Mouse (Mus musculus): Measurements from ENCODE around the gene Ireb2. TPM values are rescaled to one million over a fixed set of nuclear protein-coding genes. Genes with fewer than 3 reads are reported as not detected.

The Ireb2 gene
- polyA plus RNA-seq, 1 experiment, result 36.4 TPM

- Histone ChIP-seq H3K27ac (ENCODE audit: insufficient read depth, low read depth, low read length) (peak overlapping the region; percentile 21; the same call in 1 of the 2 replicates), H3K4me3 (ENCODE audit: insufficient read depth, low read length) (no peak overlapping the region), H3K4me1 (ENCODE audit: control insufficient read depth, insufficient read depth, low read length) (peaks cover 4% of the 10 kb centered on the region)
- TF ChIP-seq CTCF (IDR thresholded peaks at IDR 0.05; ENCODE audit: low read depth, low read length), result no peak
- no peak for TF ChIP-seq POLR2A (IDR thresholded peaks at IDR 0.05; ENCODE audit: borderline replicate concordance, low read depth, low read length)
Observed at GRCm38 (mm10) chr9:54892111-54892510, 28.5 kb downstream of the Ireb2 start.

GRCm38 (mm10) chr9:54897097-54897496, 33.5 kb downstream of the Ireb2 start:
- Histone ChIP-seq H3K4me3 (ENCODE audit: insufficient read depth, low read length) (no peak overlapping the region), H3K4me1 (ENCODE audit: control insufficient read depth, insufficient read depth, low read length) (peaks cover under 1% of the 10 kb centered on the region), H3K27ac (ENCODE audit: insufficient read depth, low read depth, low read length) (no peak overlapping the region)
- TF ChIP-seq CTCF (IDR thresholded peaks at IDR 0.05; ENCODE audit: low read depth, low read length) (no peak), POLR2A (IDR thresholded peaks at IDR 0.05; ENCODE audit: borderline replicate concordance, low read depth, low read length) (no peak)

- H3K27ac ChIP-seq (ENCODE audit: insufficient read depth, low read depth, low read length), result no peak overlapping the region
- TF ChIP-seq POLR2A (IDR thresholded peaks at IDR 0.05; ENCODE audit: borderline replicate concordance, low read depth, low read length) (no peak), CTCF (IDR thresholded peaks at IDR 0.05; ENCODE audit: low read depth, low read length) (no peak)
Observed at GRCm38 (mm10) chr9:54909446-54909845, 45.9 kb downstream of the Ireb2 start.

GRCm38 (mm10) chr9:54915576-54915975, 52.0 kb downstream of the Ireb2 start:
- H3K4me1 ChIP-seq (ENCODE audit: control insufficient read depth, insufficient read depth, low read length), result no peaks in the 10 kb centered on the region
- no peak overlapping the region for H3K4me3 ChIP-seq (ENCODE audit: insufficient read depth, low read length)
- H3K27ac ChIP-seq (ENCODE audit: insufficient read depth, low read depth, low read length), result no peak overlapping the region
- TF ChIP-seq CTCF (IDR thresholded peaks at IDR 0.05; ENCODE audit: low read depth, low read length) (no peak), POLR2A (IDR thresholded peaks at IDR 0.05; ENCODE audit: borderline replicate concordance, low read depth, low read length) (no peak)

More at GRCm38 (mm10) chr9:54909446-54909845, 45.9 kb downstream of the Ireb2 start:
- H3K4me1 ChIP-seq (ENCODE audit: control insufficient read depth, insufficient read depth, low read length), result no peaks in the 10 kb centered on the region
- no peak overlapping the region for H3K4me3 ChIP-seq (ENCODE audit: insufficient read depth, low read length)

GRCm38 (mm10) chr9:54916401-54916800, 52.8 kb downstream of the Ireb2 start:
- peak overlapping the region; percentile 53; the same call in 1 of the 2 replicates for H3K4me3 ChIP-seq (ENCODE audit: insufficient read depth, low read length)
- H3K4me1 ChIP-seq (ENCODE audit: control insufficient read depth, insufficient read depth, low read length), result no peaks in the 10 kb centered on the region
- TF ChIP-seq CTCF (IDR thresholded peaks at IDR 0.05; ENCODE audit: low read depth, low read length), result no peak
- H3K27ac ChIP-seq (ENCODE audit: insufficient read depth, low read depth, low read length), result no peak overlapping the region

- TF ChIP-seq POLR2A (IDR thresholded peaks at IDR 0.05; ENCODE audit: borderline replicate concordance, low read depth, low read length) (no peak), CTCF (IDR thresholded peaks at IDR 0.05; ENCODE audit: low read depth, low read length) (no peak)
- H3K27ac ChIP-seq (ENCODE audit: insufficient read depth, low read depth, low read length), result no peak within 1 kb of the TSS
- no peaks in the 10 kb centered on the region for H3K4me1 ChIP-seq (ENCODE audit: control insufficient read depth, insufficient read depth, low read length)
- H3K4me3 ChIP-seq (ENCODE audit: insufficient read depth, low read length), result peak within 1 kb of the TSS; percentile 53
Observed at GRCm38 (mm10) chr9:54917010-54917677, 53.6 kb downstream of the Ireb2 start, which contains the start of gene Hykk. Hykk (plus strand) TSS chr9:54917283.

- TF ChIP-seq POLR2A (IDR thresholded peaks at IDR 0.05; ENCODE audit: borderline replicate concordance, low read depth, low read length), result no peak
- TF ChIP-seq CTCF (IDR thresholded peaks at IDR 0.05; ENCODE audit: low read depth, low read length), result no peak
- Histone ChIP-seq H3K27ac (ENCODE audit: insufficient read depth, low read depth, low read length) (no peak overlapping the region), H3K4me3 (ENCODE audit: insufficient read depth, low read length) (no peak overlapping the region), H3K4me1 (ENCODE audit: control insufficient read depth, insufficient read depth, low read length) (no peaks in the 10 kb centered on the region)
Observed at GRCm38 (mm10) chr9:54918191-54918590, 54.6 kb downstream of the Ireb2 start.

GRCm38 (mm10) chr9:54918781-54919180, 55.2 kb downstream of the Ireb2 start:
- no peaks in the 10 kb centered on the region for H3K4me1 ChIP-seq (ENCODE audit: control insufficient read depth, insufficient read depth, low read length)
- H3K27ac ChIP-seq (ENCODE audit: insufficient read depth, low read depth, low read length), result no peak overlapping the region
- no peak overlapping the region for H3K4me3 ChIP-seq (ENCODE audit: insufficient read depth, low read length)
- no peak for TF ChIP-seq POLR2A (IDR thresholded peaks at IDR 0.05; ENCODE audit: borderline replicate concordance, low read depth, low read length)
- TF ChIP-seq CTCF (IDR thresholded peaks at IDR 0.05; ENCODE audit: low read depth, low read length), result no peak

- TF ChIP-seq CTCF (IDR thresholded peaks at IDR 0.05; ENCODE audit: low read depth, low read length) (no peak), POLR2A (IDR thresholded peaks at IDR 0.05; ENCODE audit: borderline replicate concordance, low read depth, low read length) (no peak)
- Histone ChIP-seq H3K27ac (ENCODE audit: insufficient read depth, low read depth, low read length) (no peak overlapping the region), H3K4me1 (ENCODE audit: control insufficient read depth, insufficient read depth, low read length) (no peaks in the 10 kb centered on the region), H3K4me3 (ENCODE audit: insufficient read depth, low read length) (no peak overlapping the region)
Observed at GRCm38 (mm10) chr9:54919946-54920345, 56.4 kb downstream of the Ireb2 start.

GRCm38 (mm10) chr9:54930741-54931140, 67.2 kb downstream of the Ireb2 start:
- TF ChIP-seq CTCF (IDR thresholded peaks at IDR 0.05; ENCODE audit: low read depth, low read length) (no peak), POLR2A (IDR thresholded peaks at IDR 0.05; ENCODE audit: borderline replicate concordance, low read depth, low read length) (no peak)
- H3K27ac ChIP-seq (ENCODE audit: insufficient read depth, low read depth, low read length), result no peak overlapping the region
- H3K4me1 ChIP-seq (ENCODE audit: control insufficient read depth, insufficient read depth, low read length), result no peaks in the 10 kb centered on the region
- H3K4me3 ChIP-seq (ENCODE audit: insufficient read depth, low read length), result no peak overlapping the region
